Mouse (Mus musculus) cerebellum, postnatal 4 days (tissue): ENCODE results near the gene Gm49373.

Source experiments
- DNase-seq, 2 experiments: peaks; one replicate each; pipeline ENCODE4 v3.0.0; 2022; ENCODE audit warnings: low spot score in 2 of 2, mixed read lengths in 1 of 2

Gene Gm49373

DNA sequence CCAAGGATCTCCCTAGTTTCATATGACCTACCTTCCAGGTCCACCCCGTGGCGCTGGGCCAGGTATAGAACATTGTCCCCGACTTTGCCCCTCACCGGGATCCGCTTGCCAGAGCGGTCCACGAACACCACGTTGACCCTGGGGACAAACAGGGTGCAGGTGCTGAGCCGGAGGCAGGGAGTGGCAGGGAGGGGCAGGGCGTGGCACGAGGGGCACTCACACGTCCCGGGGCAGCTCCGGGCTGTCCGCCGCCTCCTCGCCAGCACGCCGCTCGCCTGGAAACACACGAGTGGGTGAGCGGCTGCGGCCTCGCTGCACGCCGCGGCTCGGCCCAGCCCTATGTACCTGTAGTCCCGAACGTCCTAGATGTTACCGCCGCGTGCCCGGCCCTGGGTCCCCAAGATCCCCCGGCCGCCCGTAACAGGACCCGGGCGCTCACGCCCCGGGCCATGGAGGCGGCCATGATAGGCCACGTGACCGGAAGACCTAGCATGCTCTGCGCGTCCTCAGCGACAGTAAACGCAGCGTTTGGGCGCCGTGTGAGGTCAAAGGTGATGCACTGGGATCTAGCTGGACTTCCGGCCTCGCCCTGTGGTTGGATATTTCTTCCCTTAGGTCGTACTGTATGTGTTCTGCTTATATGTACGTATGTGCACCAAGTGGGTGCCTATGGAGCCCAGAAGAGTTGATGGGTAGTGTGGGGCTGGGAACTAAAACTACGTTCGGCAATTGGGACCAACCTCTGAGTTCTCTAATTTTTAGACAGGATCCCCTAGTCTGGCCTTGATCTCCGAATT, at the start of gene Gm49373, which contains the start of gene Fdx1l:
Gene Gm49373, minus strand, starts transcription at position 53 of the 797 bp plus-strand sequence.
Gene Fdx1l, minus strand, starts transcription at position 571 of the 797 bp plus-strand sequence.
- peak; percentile 71 to 87 for DNase-seq

DNA sequence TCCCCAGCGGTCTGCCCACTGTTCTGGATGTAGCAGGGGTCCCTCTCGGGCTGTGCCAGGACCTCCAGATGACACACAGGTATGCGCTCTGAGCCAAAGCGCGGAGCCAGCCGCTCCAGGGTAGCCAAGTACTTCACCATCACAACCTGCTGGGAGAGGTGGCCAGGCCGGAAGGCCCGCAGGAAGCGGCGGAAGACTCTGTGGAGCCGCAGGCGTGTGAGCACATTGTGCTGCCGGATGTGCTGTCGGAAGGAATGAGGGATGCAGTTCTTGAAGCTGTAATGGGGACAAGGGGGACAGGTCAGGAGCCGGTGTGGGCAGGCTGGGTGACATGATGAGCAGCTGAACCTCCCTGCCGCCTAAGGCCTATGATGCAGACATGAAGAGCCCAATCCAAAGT, 48.6 kb upstream of the Gm49373 start:
- no peak for DNase-seq

DNA sequence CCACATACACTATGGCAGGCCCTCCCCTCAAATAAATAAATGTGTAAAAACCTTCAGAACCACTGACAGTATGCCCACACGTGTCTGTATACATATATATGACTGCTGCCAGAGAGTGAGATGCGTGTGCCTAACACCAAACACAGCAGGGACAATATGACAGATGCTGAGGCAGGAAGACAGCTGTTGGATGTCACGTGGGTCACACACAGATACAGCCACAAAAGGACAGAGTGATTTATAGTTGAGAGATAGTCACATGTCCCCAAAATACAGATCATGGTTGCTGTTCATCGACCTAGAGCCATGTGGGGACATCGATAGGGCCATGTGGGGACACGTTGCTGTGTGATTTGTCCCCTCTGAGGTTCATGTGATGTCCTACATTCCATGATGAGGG, 44.2 kb upstream of the Gm49373 start:
- no peak for DNase-seq

DNA sequence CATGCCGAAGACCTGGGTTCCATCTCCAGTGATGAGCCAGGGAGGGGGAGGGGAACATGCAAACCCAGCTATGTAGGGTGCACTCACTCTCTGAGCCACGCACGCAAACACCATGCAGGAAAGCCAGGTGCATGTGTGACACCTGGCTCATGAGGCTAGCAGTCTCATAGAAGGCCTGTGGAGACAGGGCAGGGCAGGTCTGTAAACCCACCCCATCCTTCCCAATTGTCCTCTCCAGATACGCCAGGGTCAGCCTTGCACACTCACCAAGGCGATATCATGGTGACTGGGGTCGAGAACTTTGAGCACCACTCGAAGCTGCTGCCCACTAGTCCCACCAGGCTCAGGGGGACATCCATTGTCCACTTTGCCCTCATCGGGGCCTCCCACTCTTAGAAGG, 42.2 kb upstream of the Gm49373 start:
- no peak for DNase-seq

DNA sequence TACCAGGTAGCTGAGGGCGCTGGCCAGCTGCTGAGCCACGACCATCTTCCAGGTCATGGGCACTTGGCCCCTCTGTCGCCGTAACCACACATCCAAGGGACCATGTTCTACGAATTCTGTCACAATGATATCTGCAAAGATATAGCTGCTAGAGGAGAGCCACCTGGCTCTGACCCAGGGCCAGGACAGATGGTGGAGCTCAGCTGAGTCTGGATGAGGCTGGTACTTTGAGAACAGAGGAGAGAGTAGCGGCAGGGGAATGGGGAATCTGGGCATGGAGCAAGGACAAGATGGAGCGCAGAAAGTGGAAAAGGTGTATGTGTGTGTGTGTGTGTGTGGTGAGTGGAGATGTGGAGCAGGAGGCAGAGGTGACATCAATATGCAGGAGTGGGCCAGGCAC, 41.3 kb upstream of the Gm49373 start:
- DNase-seq = no peak

DNA sequence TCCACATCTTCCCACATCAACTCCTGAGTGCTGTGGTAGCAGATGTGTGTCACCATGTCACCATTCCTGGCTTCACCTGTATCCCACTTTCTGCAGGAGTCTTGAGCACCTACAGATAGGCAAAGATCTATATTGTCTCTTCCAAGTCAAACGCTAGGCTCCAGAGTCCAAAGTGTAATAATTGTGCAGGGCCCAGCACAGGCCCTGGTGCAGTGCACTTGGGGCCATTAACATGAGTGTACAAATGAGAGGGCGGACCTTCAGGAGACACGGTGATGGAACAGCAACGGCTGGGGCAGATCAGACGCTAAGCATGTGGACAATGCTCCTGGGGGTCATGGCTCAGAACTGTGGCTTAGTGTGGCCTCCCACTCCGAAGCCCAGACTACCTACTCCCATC, 40.9 kb upstream of the Gm49373 start:
- DNase-seq = no peak

DNA sequence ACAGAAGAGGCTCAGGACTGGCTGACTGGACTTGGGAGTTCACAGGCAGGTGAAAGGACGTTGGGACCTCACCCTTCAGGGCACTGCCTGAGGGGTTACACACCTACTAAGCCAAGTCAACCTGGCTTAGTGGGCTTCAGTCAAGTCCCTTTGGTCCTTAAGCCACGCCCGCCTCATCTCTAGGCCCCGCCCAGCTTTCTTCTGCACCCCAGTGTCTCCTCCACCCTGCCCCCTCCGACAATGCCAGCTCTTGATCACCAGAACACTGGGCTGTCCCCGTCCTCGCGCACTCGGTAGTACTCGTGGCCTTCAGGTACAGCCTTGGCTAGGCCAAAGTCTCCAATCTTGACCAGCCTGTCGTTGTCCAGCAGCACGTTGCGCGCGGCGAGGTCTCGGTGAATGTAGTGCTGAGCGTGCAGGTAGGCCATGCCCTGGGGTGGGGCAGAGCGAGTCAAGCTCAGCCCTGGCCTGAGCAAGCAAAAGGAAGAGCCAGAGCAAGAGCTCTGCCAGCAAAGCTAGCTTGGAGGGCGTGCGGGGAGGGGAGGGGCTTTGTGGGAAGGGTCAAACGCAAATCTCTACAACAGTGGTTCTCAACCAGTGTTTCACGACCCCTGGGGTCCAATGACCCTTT, 34.8 kb upstream of the Gm49373 start:
- no peak for DNase-seq

DNA sequence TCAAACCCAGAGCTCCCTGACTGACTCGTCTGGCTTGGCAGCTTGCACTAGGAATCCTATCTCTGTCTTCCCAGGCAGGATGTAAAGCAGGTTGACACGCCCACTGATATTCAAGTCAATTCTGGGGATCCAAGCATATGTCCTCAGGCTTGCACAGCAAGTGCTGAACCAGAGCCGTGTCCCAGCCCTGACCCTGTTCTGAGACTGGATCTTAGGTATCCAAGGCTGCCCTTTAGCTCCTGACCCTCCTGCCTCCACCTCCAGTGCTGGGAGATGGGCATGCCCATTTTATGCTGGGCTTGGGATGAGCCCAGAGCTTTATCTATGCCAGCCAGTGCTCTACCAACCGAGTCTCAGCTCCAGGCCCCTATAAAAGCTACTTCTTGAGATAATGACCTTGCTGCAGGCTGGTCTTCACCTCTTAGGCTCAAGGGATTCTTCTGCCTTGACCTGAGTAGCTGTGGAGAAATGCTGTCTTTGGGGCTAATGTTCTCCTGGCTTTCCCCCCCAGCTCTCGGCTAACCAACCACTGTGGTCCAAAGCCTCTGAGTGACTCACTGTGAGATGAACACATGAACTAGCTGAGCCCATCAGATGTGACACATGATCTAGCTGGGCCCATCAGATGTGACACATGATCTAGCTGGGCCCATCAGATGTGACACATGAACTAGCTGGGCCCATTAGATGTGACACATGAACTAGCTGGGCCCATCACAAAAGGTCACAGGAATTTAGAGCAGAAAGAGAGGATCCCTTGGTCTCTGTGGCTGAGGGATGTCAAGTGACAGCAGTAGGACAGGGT, 33.1 kb upstream of the Gm49373 start:
- no peak for DNase-seq

DNA sequence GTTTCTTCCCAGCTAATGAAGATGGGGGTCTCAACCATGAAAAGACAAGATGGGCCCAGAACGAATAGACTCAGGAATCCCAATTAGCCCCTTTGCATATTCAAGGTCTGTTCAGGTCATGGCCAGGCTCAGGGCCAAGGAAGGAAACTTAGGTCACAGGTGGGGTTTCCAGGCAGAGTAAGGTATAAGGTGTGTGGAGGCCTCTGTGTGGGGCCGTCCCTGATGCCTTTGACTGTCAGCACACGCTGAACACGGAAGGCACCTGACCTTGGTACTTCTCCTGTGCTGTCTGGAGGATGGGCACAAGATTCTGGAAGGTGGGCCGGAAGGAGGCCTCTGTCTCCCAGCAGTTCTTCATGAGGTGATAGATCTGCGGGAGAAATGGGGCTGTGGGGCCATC, 31.9 kb upstream of the Gm49373 start:
- DNase-seq = no peak

DNA sequence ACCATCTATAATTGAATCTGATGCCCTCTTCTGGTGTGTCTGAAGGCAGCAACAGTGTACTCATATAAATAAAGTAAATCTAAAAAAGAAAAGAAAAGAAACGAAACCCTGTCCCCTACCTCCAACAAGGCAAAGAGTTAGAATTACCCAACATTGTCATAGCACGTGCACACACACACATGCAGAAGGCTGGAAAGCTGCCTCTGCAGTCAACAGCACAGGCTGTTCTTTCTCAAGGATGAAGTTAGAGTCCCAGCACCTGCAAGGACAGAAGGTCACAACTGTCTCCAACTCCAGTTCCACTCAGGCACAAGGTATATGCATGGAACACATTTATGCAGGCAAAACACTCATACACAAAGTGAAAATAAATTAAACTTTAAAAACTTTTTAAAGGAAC, 29.2 kb upstream of the Gm49373 start:
- DNase-seq = no peak

DNA sequence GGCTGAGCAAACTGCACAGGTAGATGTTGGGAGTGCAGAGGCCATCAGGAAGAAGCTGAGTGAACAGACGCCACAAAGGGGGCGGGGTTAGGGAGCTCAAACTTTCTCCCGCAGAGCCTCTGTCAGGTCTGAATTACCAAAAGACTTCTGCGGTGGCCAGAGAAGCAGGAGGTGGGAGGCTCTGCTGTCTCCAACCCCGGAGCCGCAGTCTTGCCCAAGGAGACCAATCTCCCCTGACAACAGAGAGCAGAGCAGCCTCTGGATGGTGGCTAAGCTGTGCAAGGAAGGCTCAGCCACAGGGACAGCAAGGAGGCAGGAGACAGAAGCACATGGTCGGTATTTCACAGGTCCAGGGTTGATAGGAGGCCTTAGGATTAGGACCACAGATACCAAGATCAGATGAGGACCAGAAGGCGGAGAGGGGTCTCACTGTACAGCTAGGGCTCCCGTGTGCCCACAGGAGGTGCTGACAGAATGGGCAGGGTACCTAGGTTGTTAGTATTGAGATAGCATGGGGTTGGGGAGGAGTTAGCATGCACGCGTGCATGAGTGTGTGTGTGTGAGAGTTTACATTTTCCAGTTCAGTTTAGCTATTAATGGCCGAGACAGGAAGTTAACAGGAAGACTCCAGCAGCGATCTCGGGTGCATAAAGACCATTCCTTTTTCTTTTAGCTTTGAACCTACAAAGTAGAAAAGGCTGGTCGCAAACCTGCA, 27.7 kb upstream of the Gm49373 start:
- DNase-seq = no peak

DNA sequence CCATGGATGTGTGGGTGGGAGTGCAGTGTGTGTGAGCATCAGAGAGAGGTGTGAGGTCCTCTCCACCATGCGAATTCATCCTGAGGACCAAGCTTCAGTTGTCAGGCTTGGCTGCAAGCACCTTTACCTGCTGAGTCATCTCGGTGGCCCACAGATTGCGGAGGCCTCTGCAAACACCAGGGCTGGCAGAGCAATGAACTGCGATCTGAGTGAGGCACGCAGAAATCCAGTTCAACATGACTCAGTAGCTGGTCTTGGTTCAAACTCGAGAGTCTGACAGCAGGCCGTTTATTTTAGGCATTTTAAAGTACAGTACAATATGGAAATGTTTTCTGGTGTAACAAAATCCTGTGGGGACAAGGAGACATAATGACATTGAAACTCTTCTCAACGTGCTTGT, 24.9 kb upstream of the Gm49373 start:
- DNase-seq = no peak

DNA sequence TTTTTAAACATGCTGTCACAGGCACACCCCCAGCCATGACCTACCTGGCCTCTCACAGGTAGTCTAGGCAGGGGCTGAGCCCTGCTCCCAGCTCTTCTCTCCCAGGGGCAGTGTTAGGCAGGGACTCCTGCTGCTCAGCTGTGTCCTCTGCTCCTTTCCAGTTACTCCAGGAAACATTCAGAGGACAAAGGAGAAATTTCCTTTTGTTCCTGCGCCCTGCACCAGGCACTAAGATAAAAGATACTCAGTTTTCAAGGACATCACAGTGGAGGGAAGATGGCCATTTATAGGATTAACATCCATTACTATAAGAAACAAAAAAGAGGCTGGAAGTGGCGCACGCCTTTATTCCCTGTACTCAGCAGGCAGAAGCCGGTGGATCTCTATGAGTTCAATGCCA, 23.1 kb upstream of the Gm49373 start:
- DNase-seq = peak in 1 of 2 experiments; percentile 17

DNA sequence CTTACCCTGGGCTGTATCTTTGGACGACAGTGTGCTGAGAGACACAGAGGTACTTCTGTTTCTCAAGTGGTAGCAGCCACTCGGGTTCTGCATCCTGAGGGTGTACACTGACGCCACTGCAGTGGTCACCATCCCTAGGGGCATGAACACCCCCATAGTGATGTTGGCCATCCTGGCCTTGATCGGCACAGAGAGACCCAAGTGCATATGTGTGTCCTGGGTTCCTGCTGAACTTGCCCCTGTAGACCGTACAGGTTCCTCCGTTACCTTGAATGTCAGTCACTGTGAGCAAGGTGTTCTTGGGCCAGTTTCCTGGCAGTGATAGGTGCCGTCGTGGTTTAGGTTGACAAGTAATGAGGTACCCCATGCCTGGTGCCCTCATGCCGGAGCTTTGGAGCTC, 20.5 kb upstream of the Gm49373 start:
- DNase-seq = no peak

DNA sequence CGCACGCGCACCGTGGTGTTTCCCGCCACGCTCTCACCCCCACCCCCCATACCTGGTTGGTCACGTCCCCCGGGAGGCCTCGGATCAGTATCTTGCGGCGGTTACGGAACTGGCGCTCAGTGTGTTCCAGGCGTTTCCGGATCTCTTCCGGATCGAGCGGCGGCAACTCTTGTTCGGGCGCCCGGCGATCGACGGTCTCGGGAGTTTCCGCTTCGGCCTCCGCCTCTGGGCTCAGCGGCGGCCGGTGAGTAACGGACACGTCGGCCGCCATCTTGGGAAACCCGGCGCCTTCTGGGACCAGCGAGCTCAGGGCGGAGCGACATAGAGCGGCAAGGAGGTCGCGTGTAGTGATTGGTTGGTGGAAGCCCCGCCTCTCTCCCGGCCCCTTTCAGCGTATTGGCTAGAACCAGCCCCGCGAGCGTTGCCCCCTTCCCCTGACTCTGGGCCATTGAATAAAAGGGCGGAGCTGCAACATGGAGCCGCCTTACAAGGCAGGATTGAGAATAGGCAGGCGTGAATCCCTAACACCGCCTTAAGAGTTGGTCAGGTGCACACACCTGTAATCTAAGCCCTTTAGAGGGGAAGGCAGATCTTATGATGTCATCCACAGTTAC, 18.9 kb upstream of the Gm49373 start, which contains the start of the genes Gm38431 and Raver1:
Gene Gm38431, minus strand, starts transcription at position 291 of the 614 bp plus-strand sequence.
Gene Raver1, minus strand, starts transcription at position 302 of the 614 bp plus-strand sequence.
- DNase-seq = peak; percentile 94 to 95

DNA sequence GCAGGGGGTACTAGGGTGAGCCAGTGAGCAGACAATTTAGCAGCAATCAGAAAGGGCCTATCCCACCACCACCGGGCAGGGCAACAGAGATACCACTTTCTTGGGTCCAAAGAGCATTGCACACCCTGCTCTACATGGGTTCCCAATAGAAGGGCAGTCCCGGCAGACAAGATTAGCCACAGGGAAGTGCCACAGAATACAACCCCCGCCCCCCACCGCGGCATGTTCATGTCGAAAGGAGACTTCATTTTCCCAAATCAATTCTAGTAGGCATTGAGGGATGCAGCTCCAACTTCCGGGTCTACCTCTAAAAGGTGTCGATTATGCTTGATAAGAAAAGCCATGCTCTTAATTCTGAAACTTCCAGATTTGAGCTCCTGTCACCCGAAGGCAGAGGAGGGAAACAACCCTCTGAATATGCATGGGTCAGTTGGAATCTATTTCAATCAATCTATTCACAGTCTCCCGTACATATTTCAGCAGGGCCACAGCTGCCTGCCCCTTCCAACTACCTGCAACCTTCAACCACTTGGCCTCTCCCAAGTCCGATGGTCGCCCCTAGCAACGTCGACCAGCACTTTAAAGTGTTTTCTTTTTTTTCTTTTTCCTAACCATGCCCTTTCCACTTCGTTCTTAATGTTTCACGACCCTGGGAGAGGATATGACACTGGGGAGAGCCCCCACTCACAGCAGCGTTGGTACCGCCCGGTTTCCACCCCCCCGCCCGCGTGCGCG, 18.2 kb upstream of the Gm49373 start:
- DNase-seq = no peak

DNA sequence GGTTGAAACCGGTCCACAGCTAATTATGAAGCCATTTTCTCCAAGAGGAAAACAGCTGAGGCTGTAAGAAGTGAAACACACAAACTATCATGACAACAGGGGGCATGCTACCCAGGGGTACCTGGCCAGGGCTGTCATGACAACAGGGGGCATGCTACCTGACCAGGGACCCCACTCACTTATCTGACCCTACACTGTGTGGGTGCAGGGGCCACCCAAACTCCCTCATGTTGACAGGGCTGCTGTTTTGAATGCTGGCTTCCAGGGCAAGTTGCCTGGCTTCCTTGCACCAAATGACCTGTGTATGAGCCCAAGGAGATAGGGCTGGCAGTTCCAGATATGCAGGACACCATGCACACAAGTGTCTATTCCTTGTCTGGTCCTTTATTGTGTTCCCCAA, 17.6 kb upstream of the Gm49373 start:
- no peak for DNase-seq

DNA sequence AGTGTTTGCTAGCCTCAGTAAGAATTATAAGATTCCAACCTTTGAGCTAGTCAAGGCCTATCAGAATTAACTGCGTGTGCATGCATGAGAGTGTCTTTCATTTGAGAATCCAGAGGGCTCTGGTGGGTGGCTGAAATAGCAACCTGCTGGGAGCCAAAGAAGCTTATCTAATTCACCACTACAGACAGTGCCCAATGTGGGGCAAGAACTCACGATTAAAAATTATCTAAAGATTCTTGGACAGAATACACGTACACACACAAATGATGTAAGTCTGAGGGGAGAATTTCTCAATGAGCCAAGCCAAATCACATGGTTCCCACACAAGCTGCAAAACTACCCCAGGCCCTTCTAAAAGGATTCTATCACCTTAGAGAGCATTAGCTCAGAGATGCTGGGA, 10.4 kb upstream of the Gm49373 start:
- DNase-seq = no peak

DNA sequence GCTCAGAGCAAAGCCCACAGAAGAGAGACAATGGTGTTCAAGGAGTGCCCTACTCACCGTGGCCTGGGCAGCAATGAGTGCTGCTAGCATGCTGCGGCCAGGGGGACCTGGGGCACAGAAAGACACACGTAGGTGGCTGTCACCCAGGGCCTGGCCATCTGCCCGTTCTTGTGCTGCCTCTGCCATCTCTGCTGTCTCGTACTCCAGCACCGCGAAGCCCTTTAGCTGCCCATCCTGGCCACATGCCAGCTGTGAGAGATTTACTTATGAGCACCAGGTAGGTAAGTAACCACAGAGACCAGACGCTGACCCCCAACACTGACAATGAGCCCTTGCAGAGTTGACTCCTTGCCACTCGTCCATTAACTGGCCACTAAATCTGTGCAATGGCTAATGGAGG, 8.2 kb upstream of the Gm49373 start:
- no peak for DNase-seq

DNA sequence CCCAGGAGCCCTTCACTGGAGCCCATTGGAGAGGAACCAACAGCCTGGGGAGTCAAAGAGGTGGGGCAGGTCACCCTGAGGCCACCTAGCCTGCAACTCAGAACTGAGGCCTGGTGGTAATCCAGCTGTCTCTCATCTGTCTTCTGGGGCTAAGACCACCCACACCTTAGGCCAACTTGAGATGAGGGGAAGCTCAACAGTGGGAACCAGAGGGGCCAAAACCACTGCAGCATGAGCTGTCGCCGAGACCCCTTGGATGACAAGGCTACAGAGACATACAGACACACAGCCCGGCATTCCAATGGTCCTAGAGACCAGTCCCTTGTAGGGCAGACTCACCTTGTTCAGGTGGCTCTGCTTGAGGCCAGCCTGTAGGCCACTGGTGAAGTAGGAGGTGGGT, 2.7 kb upstream of the Gm49373 start:
- no peak for DNase-seq

DNA sequence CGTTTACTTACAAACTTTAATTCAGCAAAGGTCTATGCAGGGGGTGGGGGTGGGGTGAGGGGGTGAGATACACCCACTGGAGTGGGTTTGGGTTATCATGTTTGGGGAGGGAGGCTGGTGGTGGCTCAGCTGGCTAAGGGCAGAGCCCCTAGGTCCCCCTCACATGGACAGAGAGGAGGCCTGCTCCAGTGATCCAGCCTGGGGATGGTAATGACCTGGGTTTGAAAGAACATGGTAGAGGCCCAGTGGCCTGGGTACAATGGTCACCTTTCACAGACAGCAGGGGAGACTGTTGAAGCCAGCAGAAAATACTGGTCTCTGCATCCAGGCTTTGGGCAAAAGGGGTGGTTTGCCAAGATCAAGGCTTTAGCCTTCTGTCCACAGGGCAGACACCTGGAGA, 1.3 kb upstream of the Gm49373 start:
- DNase-seq = no peak
